In genomic region chr6:97486813-97487361, GRCm38 (mm10) we compare ENCODE assay signal across 8 mouse cellular contexts.
DNase-seq lines count a peak whose midpoint lies in the region; ATAC-seq and TF ChIP-seq lines count a peak whose summit lies in the region.

No protein-coding gene starts in this region.

- TF ChIP-seq POLR2A in bone marrow macrophage, adult 2 months (IDR thresholded peaks at IDR 0.05; ENCODE audit: borderline replicate concordance, low read depth, low read length), result no peak
- no peak for TF ChIP-seq POLR2A in small intestine, adult 2 months (IDR thresholded peaks at IDR 0.05; ENCODE audit: low read depth, low read length)

- no peak for DNase-seq in layer of hippocampus, adult 11-12 months (ENCODE audit: low spot score)
- DNase-seq in thymus, postnatal 10 days (ENCODE audit: low spot score in 2 of 2), result no peak
- DNase-seq in ovary, postnatal 36 days (ENCODE audit: low spot score), result no peak

- H3K9ac ChIP-seq in heart, embryonic 16.5 days (ENCODE audit: low read length), result peak overlapping the region; percentile 76
- H3K9ac ChIP-seq in limb, embryonic 13.5 days, result peak overlapping the region; percentile 69

- no peak for ATAC-seq in heart, embryonic 16.5 days (replicated peaks; ENCODE audit: extremely low read depth, insufficient read depth, low FRiP score)
- no peak for ATAC-seq in limb, embryonic 13.5 days (ENCODE audit: low FRiP score, low read depth)

- H3K4me2 ChIP-seq in heart, embryonic 16.5 days (ENCODE audit: low read depth, low read length), result peak overlapping the region; percentile 100
- H3K4me2 ChIP-seq in limb, embryonic 13.5 days (replicated peaks), result peak overlapping the region; percentile 97

- peaks cover 33% of the 10 kb centered on the region for H3K27me3 ChIP-seq in E14TG2a.4 (ENCODE audit: insufficient read depth, low read length)
- 0 out of 2 replicates have a peak, but pooled peaks cover 4% of the 10 kb centered on the region for H3K27me3 ChIP-seq in heart, embryonic 16.5 days (ENCODE audit: control insufficient read depth, insufficient read depth, low read length)
- peaks cover 39% of the 10 kb centered on the region for H3K27me3 ChIP-seq in limb, embryonic 13.5 days
- no peaks in the 10 kb centered on the region for H3K27me3 ChIP-seq in small intestine, adult 2 months (ENCODE audit: control insufficient read depth, insufficient read depth, low read length)

- H3K9me3 ChIP-seq in E14TG2a.4 (ENCODE audit: low read length), result no peaks in the 10 kb centered on the region
- H3K9me3 ChIP-seq in heart, embryonic 16.5 days (replicated peaks; ENCODE audit: control insufficient read depth, low read length), result no peaks in the 10 kb centered on the region
- no peaks in the 10 kb centered on the region for H3K9me3 ChIP-seq in limb, embryonic 13.5 days

- H3K36me3 ChIP-seq in E14TG2a.4 (ENCODE audit: insufficient read depth, low read length), result no peaks in the 10 kb centered on the region
- no peaks in the 10 kb centered on the region for H3K36me3 ChIP-seq in heart, embryonic 16.5 days (ENCODE audit: control insufficient read depth, insufficient read depth)
- H3K36me3 ChIP-seq in limb, embryonic 13.5 days, result no peaks in the 10 kb centered on the region
- no peaks in the 10 kb centered on the region for H3K36me3 ChIP-seq in small intestine, adult 2 months (ENCODE audit: control insufficient read depth, insufficient read depth, low read length)

- 8% methylated on average over 11 of the region's 11 CpGs for WGBS in heart, embryonic 16.5 days
- WGBS in limb, embryonic 13.5 days, result 14% methylated on average over 11 of the region's 11 CpGs
- 10% methylated on average over 11 of the region's 11 CpGs for WGBS in small intestine, adult 2 months

- H3K27ac ChIP-seq in bone marrow macrophage, adult 2 months (ENCODE audit: insufficient read depth, low read depth, low read length), result peak overlapping the region; percentile 76
- H3K27ac ChIP-seq in heart, embryonic 16.5 days (ENCODE audit: low read length), result no peak overlapping the region
- H3K27ac ChIP-seq in limb, embryonic 13.5 days, result no peak overlapping the region
- peak overlapping the region; percentile 6; the same call in 1 of the 2 replicates for H3K27ac ChIP-seq in small intestine, adult 2 months (ENCODE audit: insufficient read depth, low read depth, low read length)

- TF ChIP-seq CTCF in E14TG2a.4 (conservative IDR thresholded peaks at IDR 0.05; ENCODE audit: low read length), result no peak
- no peak for TF ChIP-seq CTCF in bone marrow macrophage, adult 2 months (IDR thresholded peaks at IDR 0.05; ENCODE audit: low read depth, low read length)
- no peak for TF ChIP-seq CTCF in small intestine, adult 2 months (IDR thresholded peaks at IDR 0.05; ENCODE audit: extremely low read depth, insufficient read length, insufficient replicate concordance, low read depth, low read length)

- peak overlapping the region; percentile 76 for H3K4me3 ChIP-seq in E14TG2a.4 (replicated peaks; ENCODE audit: low read length)
- peak overlapping the region; percentile 71 for H3K4me3 ChIP-seq in bone marrow macrophage, adult 2 months (ENCODE audit: insufficient read depth, low read length)
- peak overlapping the region; percentile 66 for H3K4me3 ChIP-seq in heart, embryonic 16.5 days (ENCODE audit: low read length)
- H3K4me3 ChIP-seq in limb, embryonic 13.5 days, result peak overlapping the region; percentile 50
- peak overlapping the region; percentile 63 for H3K4me3 ChIP-seq in small intestine, adult 2 months (ENCODE audit: low read depth, low read length)

- H3K4me1 ChIP-seq in E14TG2a.4 (replicated peaks; ENCODE audit: low read depth, low read length), result peaks cover 4% of the 10 kb centered on the region; the same call in 1 of the 2 replicates
- H3K4me1 ChIP-seq in bone marrow macrophage, adult 2 months (ENCODE audit: control insufficient read depth, insufficient read depth, low read length), result peaks cover 33% of the 10 kb centered on the region
- H3K4me1 ChIP-seq in heart, embryonic 16.5 days (ENCODE audit: control insufficient read depth, insufficient read depth, low read length), result peaks cover 14% of the 10 kb centered on the region
- peaks cover 35% of the 10 kb centered on the region for H3K4me1 ChIP-seq in limb, embryonic 13.5 days
- H3K4me1 ChIP-seq in small intestine, adult 2 months (ENCODE audit: control insufficient read depth, insufficient read depth, insufficient read length, low read length), result peaks cover 10% of the 10 kb centered on the region

Comparison
In these comparisons a context has a peak if more than half of its experiments do, and no peak if none do; other contexts are left out.
1. H3K27ac ChIP-seq: peak in bone marrow macrophage, adult 2 months (single experiment) and small intestine, adult 2 months (single experiment); none in heart, embryonic 16.5 days (single experiment) and limb, embryonic 13.5 days (single experiment).
2. Peak in every context shown above with its lines, with median percentiles within 50 percentile points of each other: H3K4me3 ChIP-seq.